Mouse (Mus musculus): ENCODE results near the gene Cox8a.

The Cox8a gene

GRCm38 (mm10) chr19:7217162-7217925, at the start of gene Cox8a:
Gene Cox8a, minus strand, starts transcription at chr19:7217616.
- peak; percentile 93 for DNase-seq (ENCODE audit: low read depth, low spot score)

GRCm38 (mm10) chr19:7266421-7266831, 49.0 kb upstream of the Cox8a start:
- no peak for DNase-seq (ENCODE audit: low read depth, low spot score)

- DNase-seq (ENCODE audit: low read depth, low spot score), result no peak
Measured at GRCm38 (mm10) chr19:7265478-7266191, 48.2 kb upstream of the Cox8a start.

GRCm38 (mm10) chr19:7264766-7265331, 47.4 kb upstream of the Cox8a start:
- no peak for DNase-seq (ENCODE audit: low read depth, low spot score)

GRCm38 (mm10) chr19:7264088-7264765, 46.8 kb upstream of the Cox8a start:
- DNase-seq (ENCODE audit: low read depth, low spot score), result peak; percentile 71

GRCm38 (mm10) chr19:7262592-7262991, 45.2 kb upstream of the Cox8a start:
- no peak for DNase-seq (ENCODE audit: low read depth, low spot score)

GRCm38 (mm10) chr19:7261964-7262363, 44.5 kb upstream of the Cox8a start:
- no peak for DNase-seq (ENCODE audit: low read depth, low spot score)

GRCm38 (mm10) chr19:7261476-7261875, 44.1 kb upstream of the Cox8a start:
- DNase-seq (ENCODE audit: low read depth, low spot score), result no peak

- DNase-seq (ENCODE audit: low read depth, low spot score), result no peak
Measured at GRCm38 (mm10) chr19:7257881-7258280, 40.5 kb upstream of the Cox8a start.

GRCm38 (mm10) chr19:7246021-7246420, 28.6 kb upstream of the Cox8a start:
- DNase-seq (ENCODE audit: low read depth, low spot score), result no peak

GRCm38 (mm10) chr19:7240782-7241690, 23.6 kb upstream of the Cox8a start, which contains the start of gene Naa40:
Gene Naa40, minus strand, starts transcription at chr19:7241183.
- peak; percentile 94 for DNase-seq (ENCODE audit: low read depth, low spot score)

GRCm38 (mm10) chr19:7240291-7240690, 22.9 kb upstream of the Cox8a start:
- no peak for DNase-seq (ENCODE audit: low read depth, low spot score)

GRCm38 (mm10) chr19:7239574-7239973, 22.2 kb upstream of the Cox8a start:
- no peak for DNase-seq (ENCODE audit: low read depth, low spot score)

- DNase-seq (ENCODE audit: low read depth, low spot score), result no peak
Measured at GRCm38 (mm10) chr19:7236742-7237141, 19.3 kb upstream of the Cox8a start.

GRCm38 (mm10) chr19:7236011-7236410, 18.6 kb upstream of the Cox8a start:
- no peak for DNase-seq (ENCODE audit: low read depth, low spot score)

- no peak for DNase-seq (ENCODE audit: low read depth, low spot score)
Measured at GRCm38 (mm10) chr19:7235461-7235860, 18.0 kb upstream of the Cox8a start.

GRCm38 (mm10) chr19:7234537-7235221, 17.3 kb upstream of the Cox8a start:
- DNase-seq (ENCODE audit: low read depth, low spot score), result peak; percentile 51

GRCm38 (mm10) chr19:7226511-7226914, 9.1 kb upstream of the Cox8a start:
- DNase-seq (ENCODE audit: low read depth, low spot score), result no peak

GRCm38 (mm10) chr19:7225096-7225690, 7.8 kb upstream of the Cox8a start:
- DNase-seq (ENCODE audit: low read depth, low spot score), result no peak

GRCm38 (mm10) chr19:7224253-7224652, 6.8 kb upstream of the Cox8a start:
- no peak for DNase-seq (ENCODE audit: low read depth, low spot score)

Data from embryo, embryonic 11.5 days (tissue).